In genomic region chr6:5482270-5482783, GRCm38 (mm10) we compare ENCODE assay signal across 23 mouse cellular contexts. TPM values are rescaled to one million over a fixed set of nuclear protein-coding genes. Genes with fewer than 3 reads are reported as not detected.
"Had no signal": no experiment of that assay in that cellular context is flagged by ENCODE, and none has a peak within 500 bp of the region (broad histone marks: within the 10 kb centered on the region; RNA-seq: fewer than 3 reads in every experiment).

No protein-coding gene starts in this region.

- H3K4me3 ChIP-seq: limb, embryonic 10.5 days; limb, embryonic 13.5 days; liver, embryonic 13.5 days; midbrain, embryonic 12.5 days; midbrain, embryonic 15.5 days; neural tube, embryonic 12.5 days; neural tube, embryonic 15.5 days; stomach, embryonic 15.5 days had no signal

- H3K9me3 ChIP-seq: limb, embryonic 10.5 days; limb, embryonic 13.5 days; liver, embryonic 13.5 days; midbrain, embryonic 12.5 days; midbrain, embryonic 15.5 days; neural tube, embryonic 12.5 days; neural tube, embryonic 15.5 days; stomach, embryonic 15.5 days had no signal

- ATAC-seq: lung, postnatal 0 days; midbrain, embryonic 15.5 days had no signal

- H3K9ac ChIP-seq: limb, embryonic 13.5 days; liver, embryonic 13.5 days; lung, embryonic 14.5 days; midbrain, embryonic 12.5 days; midbrain, embryonic 15.5 days; neural tube, embryonic 12.5 days; neural tube, embryonic 15.5 days; stomach, embryonic 15.5 days had no signal

- H3K4me1 ChIP-seq: limb, embryonic 13.5 days; liver, embryonic 13.5 days; midbrain, embryonic 12.5 days; midbrain, embryonic 15.5 days; neural tube, embryonic 12.5 days; neural tube, embryonic 15.5 days; stomach, embryonic 15.5 days had no signal

- H3K27ac ChIP-seq: limb, embryonic 10.5 days; limb, embryonic 13.5 days; liver, embryonic 13.5 days; macrophage; midbrain, embryonic 12.5 days; midbrain, embryonic 15.5 days; neural tube, embryonic 12.5 days; neural tube, embryonic 15.5 days; stomach, embryonic 15.5 days had no signal

- H3K4me2 ChIP-seq: limb, embryonic 13.5 days; liver, embryonic 13.5 days; lung, embryonic 14.5 days; midbrain, embryonic 12.5 days; midbrain, embryonic 15.5 days; neural tube, embryonic 12.5 days; neural tube, embryonic 15.5 days; stomach, embryonic 15.5 days had no signal

- H3K27me3 ChIP-seq: limb, embryonic 13.5 days; liver, embryonic 13.5 days; midbrain, embryonic 12.5 days; midbrain, embryonic 15.5 days; neural tube, embryonic 12.5 days; neural tube, embryonic 15.5 days; stomach, embryonic 15.5 days had no signal

- H3K36me3 ChIP-seq: limb, embryonic 10.5 days; midbrain, embryonic 12.5 days; midbrain, embryonic 15.5 days; neural tube, embryonic 12.5 days; neural tube, embryonic 15.5 days had no signal

- DNase-seq: kidney, adult 8-10 months; kidney, postnatal 14 days; kidney, postnatal 4 days; liver; liver, embryonic 13.5 days; lung, embryonic 14.5 days; right cerebral cortex, adult 18-20 months; right cerebral cortex, postnatal 14 days; right cerebral cortex, postnatal 4 days; spleen, adult 18-20 months; thymus, adult 2 months; thymus, postnatal 14 days; thymus, postnatal 4 days had no signal

RNA-seq across cellular contexts. Expression of gene Pdk4, which starts 13.8 kb away (rescaled TPM):
- total RNA-seq: megakaryocyte, adult 5-6 weeks had no signal
- polyA plus RNA-seq: macrophage had no signal
